Mouse (Mus musculus) adrenal gland, adult 18-20 months (tissue): ENCODE data around the gene Sumo1. TPM values are rescaled to one million over a fixed set of nuclear protein-coding genes. Genes with fewer than 3 reads are reported as not detected.
"Not testable (repeated sequence)": the region's sequence is repeated elsewhere in the genome, so short reads cannot be mapped to it uniquely, and the experiment has no call there.

Experiments
- DNase-seq, 2 experiments: peaks; one replicate each; pipeline ENCODE4 v3.0.0; 2021 to 2022; ENCODE audit warnings: low spot score in 2 of 2
- total RNA-seq, 2 experiments: library from RNA; stranded (reverse); gene quantifications; 1 replicate in 1 of 2; 2 replicates in 1 of 2; pipeline ENCODE4 v1.2.3; 2021

Sumo1 gene
- total RNA-seq, 2 experiments from 2014 or later = 114 to 143 TPM

DNA sequence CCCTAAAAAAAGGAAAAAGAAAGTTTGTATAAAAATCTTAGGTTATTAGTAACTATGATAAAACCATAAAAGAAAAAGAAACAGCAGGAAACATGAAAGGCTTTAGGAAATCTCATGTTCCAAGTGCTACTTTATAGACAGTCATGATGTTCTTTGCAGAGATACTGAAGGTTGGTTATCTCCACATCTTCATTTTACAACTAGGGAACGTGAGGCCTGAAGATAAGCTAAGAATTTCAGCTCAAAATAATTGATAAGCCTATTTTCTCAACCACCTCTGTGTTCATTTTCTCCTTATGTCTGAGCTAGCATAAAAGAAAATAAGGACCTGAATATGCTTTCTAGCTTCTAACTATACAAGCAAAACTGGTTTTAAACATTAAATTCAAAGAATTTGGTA lies 28.1 kb downstream of the Sumo1 start:
- no peak for DNase-seq

DNA sequence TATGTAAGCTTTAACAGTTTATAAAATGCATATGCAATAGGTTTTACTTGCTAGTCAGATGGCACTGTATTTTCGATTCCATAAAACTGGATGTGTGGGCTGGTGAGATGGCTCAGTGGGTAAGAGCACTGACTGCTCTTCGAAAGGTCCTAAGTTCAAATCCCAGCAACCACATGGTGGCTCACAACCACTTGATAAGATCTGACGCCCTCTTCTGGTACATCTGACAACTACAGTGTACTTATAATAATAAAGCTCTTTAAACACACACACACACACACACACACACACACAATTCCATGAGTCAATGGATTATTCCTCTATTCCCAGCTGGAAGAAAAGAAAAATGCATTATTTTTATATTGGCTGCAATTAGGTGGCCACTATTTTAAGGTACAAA lies 32.3 kb downstream of the Sumo1 start:
- no peak for DNase-seq

DNA sequence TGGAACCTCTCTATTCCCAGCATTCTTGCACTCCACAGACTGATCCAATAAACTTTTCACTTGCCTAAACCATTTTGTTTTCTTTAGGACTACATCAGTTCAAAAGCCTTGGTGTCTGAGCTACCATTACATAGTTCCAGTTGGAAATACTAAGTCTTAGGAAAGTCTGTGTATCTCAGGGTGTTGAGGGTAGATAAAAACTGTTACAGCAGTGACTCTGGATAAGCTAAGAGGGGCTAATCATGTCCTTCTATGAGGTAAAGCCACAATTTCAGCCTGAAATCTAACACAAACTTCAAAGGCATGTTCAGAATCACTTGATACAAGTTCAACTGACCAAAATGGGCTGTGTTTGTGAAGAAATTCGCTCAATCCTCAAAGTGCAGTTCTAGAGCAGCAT lies 34.3 kb downstream of the Sumo1 start:
- DNase-seq = no peak

DNA sequence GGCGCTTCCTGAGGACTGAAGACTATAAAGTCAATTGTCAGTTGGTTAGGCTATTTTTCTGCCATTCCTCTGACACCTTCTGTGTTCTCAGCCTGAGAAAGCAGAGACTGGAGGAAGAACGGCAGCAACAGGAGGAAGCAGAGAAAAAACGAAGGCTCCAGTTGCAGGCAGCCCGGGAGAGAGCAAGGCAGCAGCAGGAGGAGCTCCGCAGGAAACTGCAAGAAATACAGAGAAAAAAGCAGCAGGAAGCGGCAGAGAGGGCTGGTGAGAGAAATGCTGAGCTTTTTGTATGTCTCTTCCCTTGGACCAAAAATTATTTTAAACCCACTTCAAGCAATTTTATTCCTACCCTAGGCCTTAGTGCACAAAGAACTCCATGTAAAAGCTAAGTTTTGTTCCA lies 37.6 kb downstream of the Sumo1 start:
- no peak for DNase-seq

DNA sequence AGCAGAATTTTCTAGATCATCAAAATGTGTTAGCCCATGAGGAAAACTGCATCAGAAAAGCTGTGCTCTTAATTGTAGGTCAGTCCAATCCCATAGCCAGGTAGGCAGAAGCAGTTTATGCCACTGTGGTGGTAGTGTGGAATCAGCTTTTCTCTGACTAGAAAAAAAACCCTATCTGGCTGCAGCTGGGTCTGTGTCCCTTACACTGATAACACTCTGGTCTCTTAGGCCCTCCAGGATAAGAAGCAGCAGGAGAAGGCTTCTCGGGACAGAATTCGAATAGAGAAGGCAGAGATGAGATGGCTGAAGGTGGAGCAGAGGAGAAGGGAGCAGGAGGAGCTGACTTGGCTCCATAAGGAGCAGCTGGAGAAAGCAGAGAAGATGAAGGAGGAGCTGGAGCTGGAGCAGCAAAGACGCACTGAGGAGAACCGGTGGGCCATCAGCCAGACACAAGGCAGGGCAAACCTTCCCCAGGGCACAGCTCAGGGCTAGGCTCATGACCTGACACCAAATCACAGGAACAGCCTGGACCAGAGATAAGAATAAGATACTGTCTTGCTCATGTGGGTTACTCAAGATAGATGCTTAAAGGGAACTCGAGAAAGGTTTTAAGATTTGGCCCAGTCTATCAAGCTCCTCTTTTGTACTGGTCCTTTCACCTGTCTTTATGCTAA lies 38.5 kb downstream of the Sumo1 start:
- no peak for DNase-seq

DNA sequence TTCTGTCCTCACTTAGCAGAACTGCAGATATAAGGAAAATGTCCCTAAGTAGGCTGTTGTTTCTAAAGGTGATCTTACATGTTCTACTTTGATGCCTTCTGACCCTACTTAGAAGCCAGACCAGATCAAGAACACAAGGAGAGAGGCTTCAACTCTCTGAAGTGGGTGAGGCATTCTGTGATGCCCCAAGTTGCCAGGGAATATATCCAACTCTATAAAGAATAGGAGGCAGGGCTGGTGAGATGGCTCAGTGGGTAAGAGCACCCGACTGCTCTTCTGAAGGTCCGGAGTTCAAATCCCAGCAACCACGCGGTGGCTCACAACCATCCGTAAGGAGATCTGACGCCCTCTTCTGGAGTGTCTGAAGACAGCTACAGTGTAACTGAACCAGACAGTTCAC lies 40.3 kb downstream of the Sumo1 start:
- DNase-seq = not testable (repeated sequence)

DNA sequence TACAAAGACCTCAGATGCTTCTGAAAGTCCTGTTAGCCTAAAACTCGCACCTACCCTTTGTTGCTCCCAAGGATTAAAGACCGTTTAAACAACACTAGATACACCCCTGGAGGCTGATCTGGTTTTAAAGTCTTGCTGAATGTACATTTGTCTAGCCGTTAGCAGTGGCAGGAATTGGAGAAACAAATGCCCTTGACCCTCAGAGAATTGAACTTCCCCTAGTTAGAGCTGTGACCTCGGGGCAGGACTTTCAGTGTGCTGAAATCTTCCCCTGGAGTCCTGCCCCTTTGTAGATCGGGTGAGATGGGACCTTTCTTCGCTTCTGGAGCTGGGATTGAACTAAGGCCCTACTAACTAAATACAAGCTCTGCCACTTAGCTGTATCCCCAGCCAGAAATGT lies 41.4 kb downstream of the Sumo1 start:
- no peak for DNase-seq

DNA sequence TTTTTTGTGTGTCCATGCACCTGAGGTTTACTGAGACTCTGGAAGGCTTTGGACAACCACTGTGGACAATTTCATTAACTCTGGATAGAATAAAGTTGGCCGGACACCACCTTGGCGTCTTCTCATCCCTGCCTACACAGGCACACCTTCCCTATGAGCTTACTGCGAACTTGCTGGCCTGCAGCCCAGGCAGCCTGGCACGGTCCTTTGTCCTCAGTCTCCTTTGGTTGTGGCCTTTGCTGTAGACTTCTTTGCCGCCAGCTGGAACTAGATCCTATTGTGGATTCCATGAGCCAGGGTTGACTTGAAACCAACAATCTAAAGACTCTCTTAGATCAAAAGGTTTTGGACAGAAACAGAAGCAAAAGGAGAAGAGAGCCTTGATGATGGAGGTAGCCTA lies 45.2 kb downstream of the Sumo1 start:
- DNase-seq = no peak

DNA sequence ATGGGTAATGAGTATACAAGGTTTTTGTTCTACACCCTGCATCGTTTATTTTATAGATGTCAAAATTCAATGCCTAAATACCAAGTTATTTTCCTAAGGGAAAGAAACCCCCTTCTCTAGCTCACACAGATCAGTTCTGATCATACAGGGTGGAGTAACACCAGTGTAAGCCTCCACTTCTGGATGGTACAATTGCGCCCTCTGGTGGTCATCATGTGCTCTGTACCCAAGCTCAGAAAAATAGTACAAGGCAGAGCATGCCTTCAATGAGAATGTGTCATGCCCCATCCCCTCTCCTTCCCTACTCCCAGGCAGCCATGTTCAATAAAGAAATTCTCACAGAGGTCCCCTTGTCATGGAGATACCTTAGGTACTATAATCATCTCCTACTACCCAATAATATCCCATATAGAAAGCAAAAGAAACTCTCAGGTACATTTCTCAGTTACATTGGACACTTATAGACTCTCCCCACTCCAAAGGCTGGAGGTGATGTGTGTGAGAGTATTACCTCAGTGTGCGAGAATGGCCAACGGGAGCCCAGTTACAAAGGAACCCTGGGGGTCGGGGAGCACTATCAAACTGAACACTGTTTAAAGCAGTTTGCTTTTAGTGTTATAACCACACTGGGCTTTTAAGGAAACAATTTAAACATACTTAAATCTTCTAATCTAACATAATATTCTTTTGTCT lies 47.2 kb downstream of the Sumo1 start:
- DNase-seq = peak; percentile 67 to 68

DNA sequence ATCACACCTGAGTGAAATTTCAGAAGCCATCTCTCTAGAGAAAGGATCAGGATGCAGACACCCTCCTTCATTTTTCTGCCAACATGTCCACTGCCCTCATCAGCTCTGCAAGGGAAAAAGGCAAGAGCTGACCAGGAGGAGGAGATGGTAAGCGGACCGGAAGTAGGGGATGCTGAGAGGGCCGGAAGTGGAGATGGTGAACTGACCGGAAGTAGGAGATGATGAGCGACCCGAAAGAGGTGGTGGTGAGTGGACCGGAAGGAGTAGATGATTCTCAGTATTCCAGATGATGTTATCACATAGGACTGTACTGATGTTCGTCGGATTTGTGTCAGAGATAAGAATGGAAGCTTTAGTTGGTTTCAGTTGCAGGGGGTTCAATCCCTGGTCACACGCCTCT lies 51.4 kb downstream of the Sumo1 start:
- no peak for DNase-seq

DNA sequence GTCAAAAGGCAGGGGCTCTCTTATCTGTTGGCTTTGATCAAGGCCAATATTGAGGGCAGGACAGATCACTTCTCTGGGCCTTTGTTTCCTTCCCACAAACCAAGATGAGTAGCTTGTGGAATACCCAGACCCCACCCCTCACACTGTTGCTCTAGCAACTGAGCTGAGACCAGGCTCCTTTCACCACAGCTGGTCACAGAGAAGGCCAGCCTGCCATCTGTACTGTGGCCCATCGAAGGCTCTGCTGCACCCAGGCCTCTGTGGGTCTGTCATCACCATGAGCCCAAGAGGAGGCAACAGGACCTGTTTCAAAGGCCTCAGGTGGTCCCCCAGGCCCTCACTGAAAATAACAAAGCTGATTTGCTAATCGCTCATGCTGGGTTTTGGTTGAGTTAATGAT lies 55.6 kb downstream of the Sumo1 start:
- no peak for DNase-seq

DNA sequence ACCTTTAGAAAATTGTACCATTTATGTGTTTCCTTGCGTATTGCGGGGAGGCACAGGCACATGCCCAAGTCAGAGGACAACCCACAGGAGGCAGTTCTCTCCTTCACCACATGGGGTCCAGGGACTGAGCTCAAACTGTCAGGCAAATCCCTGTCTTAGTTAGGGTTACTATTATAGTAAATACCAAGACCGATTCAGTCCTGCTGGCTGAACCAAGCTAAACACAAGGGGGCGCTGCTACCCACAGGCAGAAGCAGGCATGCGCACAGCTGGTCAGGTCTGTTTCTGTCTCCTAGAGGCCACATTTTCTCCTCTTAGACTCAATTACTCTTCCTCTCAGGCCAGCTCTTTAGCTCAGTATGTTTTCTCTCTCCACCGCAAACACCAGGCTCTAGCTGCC lies 56.8 kb downstream of the Sumo1 start:
- DNase-seq = peak; percentile 44 to 57

DNA sequence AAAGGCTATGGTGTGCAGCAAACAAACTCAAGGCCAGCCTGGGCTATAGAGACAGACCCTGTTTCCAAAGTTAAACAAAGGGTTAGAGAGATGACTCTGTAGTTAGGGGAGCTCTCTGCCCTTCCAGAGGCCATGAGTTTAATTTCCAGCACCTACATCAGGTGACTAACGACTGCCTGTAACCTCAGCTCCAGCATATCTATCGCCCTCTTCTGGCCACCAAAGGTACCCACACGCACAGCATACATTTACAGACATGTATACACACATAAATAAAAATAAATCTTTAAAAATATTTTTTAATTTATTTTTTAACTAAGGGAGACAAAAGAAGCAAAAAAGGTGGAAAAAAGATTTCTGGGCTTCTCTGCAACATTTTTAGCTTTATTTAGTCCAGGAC lies 59.7 kb downstream of the Sumo1 start:
- DNase-seq = no peak

DNA sequence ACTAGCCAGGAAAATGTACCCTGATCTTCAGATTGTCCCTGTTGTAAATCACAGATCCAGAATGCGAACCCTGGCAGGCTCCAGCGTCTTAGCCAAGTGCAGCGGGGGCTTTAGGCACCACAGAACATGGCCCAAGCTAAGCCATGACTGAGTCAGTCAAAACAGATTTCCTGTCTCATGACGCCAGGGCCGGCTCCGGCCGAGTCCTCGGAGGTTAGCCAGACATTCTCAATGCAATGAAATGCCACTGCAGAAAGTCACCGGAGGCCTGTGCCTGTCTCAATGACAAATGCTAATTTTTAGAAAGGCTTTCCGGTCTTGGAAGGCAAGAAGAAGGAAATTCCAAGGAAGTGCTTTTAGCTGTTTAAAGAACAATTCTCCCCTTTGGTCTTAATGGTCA lies 60.7 kb downstream of the Sumo1 start:
- DNase-seq = peak in 1 of 2 experiments; percentile 16

DNA sequence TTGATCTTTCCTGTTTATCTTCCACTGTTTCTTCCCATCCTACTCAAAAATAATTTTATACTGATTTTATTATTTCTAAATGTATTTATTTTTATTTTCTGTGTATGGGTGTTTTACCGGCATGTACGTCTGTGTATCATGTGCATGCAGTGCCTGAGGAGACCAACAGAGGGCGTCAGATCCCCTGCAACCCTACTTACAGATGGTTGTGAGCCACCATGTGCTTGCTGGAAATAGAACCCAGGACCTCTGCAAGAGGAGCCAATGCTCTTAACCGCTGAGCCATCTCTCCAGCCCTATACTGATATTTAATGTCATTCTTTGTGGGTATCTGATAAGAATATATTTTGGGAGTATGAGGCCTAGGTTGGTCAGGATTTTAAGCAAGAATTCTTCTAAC lies 61.2 kb downstream of the Sumo1 start:
- DNase-seq = no peak

DNA sequence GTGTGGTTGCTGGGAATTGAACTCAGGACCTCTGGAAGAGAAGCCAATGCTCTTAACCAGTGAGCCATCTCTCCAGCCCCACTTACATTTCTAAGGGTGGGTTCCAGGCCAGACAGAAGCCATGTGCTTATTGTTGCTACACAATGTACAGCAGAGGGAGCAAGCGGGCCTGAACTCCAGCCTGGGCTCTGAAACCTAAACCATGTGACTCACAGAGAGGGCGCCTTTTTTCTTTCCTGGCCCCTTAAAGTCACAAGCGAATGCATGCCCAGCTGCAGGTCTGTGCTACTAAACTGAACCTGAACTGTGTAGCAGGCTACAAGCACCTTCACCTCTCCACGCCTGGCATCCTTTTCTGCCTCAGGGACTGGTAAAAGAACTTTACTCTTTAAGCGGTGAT lies 61.7 kb downstream of the Sumo1 start:
- DNase-seq = no peak

DNA sequence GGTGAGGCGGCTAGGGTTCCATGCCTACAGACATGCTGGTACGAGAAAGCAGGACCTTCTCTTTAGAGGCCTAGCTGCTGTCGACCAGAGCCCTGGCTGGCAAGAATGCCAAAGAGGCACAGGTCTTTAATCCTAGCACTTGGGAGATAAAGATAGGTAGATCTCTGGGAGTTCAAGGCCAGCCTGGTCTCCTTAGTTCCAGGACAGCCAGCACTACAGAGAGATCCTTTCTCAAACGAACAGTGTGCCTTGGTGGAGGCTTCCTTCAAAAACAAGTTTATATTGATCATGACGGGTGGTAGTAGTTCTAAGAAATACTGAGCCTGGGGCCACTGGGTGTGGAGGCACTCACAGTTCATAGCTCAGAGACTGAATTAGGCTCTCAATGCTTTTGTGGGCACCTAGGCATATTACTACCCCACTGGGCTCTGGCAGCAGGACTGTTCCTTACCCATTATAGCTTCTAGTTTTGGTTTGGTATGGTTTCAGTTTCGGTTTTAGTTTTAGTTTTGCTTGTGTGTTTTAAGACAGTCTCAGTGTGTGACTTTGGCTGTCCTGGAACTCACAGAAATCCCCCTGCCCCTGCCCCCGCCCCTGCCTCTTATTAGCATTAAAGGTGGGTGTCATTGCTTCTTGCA lies 62.4 kb downstream of the Sumo1 start:
- DNase-seq = no peak

DNA sequence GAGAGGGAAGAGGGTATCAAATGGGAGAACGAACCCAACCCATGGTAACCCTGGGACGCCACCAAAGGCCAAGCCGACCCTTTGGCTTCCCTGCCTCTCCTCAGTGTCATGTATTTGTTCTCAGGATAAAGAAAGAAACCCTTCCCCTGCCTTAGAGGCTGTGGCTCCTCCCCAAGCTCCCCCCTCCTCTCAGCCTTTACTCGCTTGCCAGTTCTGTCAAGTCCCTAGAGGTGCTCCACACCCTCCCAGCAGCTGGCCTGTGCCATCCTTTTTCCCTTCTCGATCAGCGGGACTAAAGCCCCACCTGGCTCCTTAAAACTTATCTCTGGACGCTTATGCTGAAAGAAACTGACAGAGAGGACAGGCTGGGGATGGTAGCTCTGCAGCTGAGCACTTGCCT lies 63.6 kb downstream of the Sumo1 start:
- no peak for DNase-seq

DNA sequence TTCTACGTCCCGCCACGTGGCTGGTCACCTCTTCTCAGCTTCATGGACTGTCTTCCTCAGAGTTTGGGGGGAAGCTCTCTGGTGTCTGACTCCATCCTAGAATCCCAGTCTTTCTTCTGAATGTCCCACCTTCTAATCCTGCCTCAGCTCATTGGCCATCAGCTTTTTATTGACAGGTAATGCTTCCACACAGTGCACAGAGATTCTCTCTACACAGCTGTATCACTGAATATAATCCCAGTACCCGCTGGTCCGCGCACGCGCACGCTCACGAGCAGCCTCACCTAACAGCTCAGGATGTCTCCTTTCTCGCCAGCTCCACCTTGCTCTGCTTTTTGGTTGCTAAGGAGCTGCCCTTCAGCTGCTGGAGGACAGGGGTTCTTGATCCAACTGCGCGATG lies 64.2 kb downstream of the Sumo1 start:
- DNase-seq = no peak

DNA sequence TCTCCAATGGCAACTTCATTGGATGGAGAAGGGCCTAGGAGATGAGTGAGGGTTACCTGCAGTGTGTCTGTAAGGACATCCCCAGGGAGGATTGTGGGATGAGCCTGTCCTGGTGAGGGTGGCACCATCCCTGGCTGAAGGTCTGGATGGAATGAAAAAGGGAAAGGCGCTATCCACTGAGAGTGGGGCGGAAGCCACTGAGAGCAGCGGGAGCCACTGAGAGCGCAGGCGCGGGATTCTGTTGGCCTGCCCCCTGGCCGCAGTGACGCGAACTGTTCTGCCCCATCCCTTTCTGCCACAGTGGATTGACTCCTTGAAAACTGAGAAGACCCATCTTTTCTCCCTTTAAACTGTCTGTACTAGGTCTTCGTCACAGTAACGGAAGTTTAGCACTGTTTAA lies 66.7 kb downstream of the Sumo1 start:
- no peak for DNase-seq

DNA sequence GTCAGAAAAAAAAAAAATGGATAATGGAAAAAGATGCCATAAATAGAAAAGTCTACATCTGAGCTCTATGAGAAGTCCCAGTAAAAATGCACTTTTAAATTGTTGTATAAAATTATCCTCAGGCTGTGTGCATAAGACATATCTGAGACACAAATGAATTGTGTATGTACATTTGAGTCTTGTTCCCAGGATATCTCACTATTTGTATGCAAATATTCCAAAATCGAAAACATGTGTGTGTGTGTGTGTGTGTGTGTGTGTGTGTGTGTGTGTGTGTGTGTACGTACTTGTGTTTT lies 67.3 kb downstream of the Sumo1 start:
- DNase-seq = no peak

DNA sequence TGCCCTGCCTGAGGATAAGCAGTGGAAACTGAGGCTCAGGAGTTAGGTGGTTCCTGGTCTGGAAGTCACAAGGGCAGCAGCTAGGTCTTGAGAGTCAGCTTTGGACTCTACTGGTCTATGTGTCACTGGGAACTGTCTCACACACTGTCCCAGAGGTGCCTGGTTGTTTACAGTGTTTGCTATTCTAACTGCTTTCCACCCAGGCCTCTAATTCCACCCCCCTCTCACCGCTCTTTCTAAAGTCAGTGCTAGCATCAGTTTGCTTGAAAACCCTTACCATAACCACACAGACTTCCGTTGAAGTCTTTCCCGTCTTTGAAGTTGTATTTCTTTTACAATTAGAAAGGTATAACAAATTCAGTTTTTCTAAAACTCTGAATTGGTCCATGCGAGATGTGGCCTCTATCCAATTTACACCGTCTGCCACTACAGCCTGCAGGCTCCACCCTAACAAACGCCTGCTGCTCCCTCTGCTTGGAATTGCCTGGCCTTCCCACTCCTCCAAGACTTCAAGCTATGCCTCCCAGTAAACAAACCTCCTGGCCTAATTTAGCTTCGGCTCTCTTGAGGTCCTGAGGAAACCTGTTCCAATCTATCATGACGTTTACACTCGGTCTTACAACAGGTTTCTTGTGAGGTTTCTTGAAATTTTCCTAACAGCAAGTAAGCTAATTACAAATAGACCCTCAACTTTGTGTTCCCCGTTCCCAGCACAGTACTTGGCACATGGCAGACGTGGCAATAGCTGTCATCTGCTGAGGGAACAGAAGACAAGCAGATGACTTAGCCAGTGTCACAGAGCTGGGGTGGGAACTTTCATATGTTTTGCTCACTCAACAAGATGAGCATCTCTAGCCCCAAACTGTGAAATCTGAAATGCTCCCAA lies 67.9 kb downstream of the Sumo1 start:
- DNase-seq = no peak
